Mouse (Mus musculus) intestine, embryonic 16.5 days (tissue): ENCODE data around the gene Slc22a20. TPM values are rescaled to one million over a fixed set of nuclear protein-coding genes. Genes with fewer than 3 reads are reported as not detected.
A peak's percentile ranks its signal among the peaks of the same experiment; 100 is the strongest.

Experiments
- ATAC-seq: fragments of 200-750 bp; cut with Nextera tagmentation; 2 replicates; pipeline ENCODE4 v1.8.0; 2017; ENCODE audit warnings: moderate TSS enrichment, moderate library complexity
- H3K27ac ChIP-seq: fragments of 300-500 bp; sonication (generic); 2 replicates; pipeline ENCODE4 v1.5.1; 2014; ENCODE audit warnings: mild to moderate bottlenecking, low read length
- H3K27me3 ChIP-seq: fragments of 300-500 bp; sonication (generic); replicated peaks from 2 replicates; pipeline ENCODE4 v1.6.1; 2014; ENCODE audit warnings: low read length, control low read depth, mixed read lengths; ENCODE audit not compliant: control insufficient read depth, insufficient read depth
- H3K36me3 ChIP-seq: fragments of 300-500 bp; sonication (generic); 2 replicates; pipeline ENCODE4 v1.6.1; 2014; ENCODE audit warnings: low read length, control low read depth; ENCODE audit not compliant: control insufficient read depth, insufficient read depth
- H3K4me1 ChIP-seq: fragments of 300-500 bp; sonication (generic); 2 replicates; pipeline ENCODE4 v1.6.1; 2014; ENCODE audit warnings: low read length, control low read depth, mixed read lengths; ENCODE audit not compliant: control insufficient read depth, insufficient read depth
- H3K4me2 ChIP-seq: fragments of 300-500 bp; sonication (generic); 2 replicates; pipeline ENCODE4 v1.6.1; 2014; ENCODE audit warnings: low read depth, low read length, control low read depth
- H3K4me3 ChIP-seq: fragments of 300-500 bp; sonication (generic); 2 replicates; pipeline ENCODE4 v1.5.1; 2014; ENCODE audit warnings: mild to moderate bottlenecking, low read length
- H3K9ac ChIP-seq: fragments of 300-500 bp; sonication (generic); 2 replicates; pipeline ENCODE4 v1.6.1; 2014; ENCODE audit warnings: low read depth, low read length
- H3K9me3 ChIP-seq: fragments of 300-500 bp; sonication (generic); 2 replicates; pipeline ENCODE4 v1.6.1; 2016; ENCODE audit warnings: low read length, control low read depth; ENCODE audit not compliant: control insufficient read depth
- WGBS: fragments of 180-500 bp; shearing (Covaris S2); extraction: QIAGEN DNeasy Blood & Tissue Kit; methylation state at CpG from one replicate; pipeline ENCODE4 v1.1.7; 2014; 5-methylcytosine and 5-hydroxymethylcytosine counted together
- polyA plus RNA-seq: library from polyadenylated mRNA; unstranded; fragments of >200 nt; fragmentation: Nextera tagmentation; extraction: Ambion mirVana; gene quantifications from 2 replicates; pipeline ENCODE4 v1.2.1, GENCODE M21; 2015

Slc22a20 gene
- polyA plus RNA-seq, 1 experiment from 2014 or later = not detected

GRCm38 (mm10) chr19:5975676-5976075 lies 10.3 kb downstream of the Slc22a20 start:
- Histone ChIP-seq H3K27me3 (no peaks in the 10 kb centered on the region), H3K4me1 (no peaks in the 10 kb centered on the region), H3K4me2 (no peak overlapping the region), H3K9ac (no peak overlapping the region), H3K9me3 (no peaks in the 10 kb centered on the region), H3K36me3 (no peaks in the 10 kb centered on the region), H3K4me3 (no peak overlapping the region), H3K27ac (no peak overlapping the region)
- WGBS = 75% methylated on average over 4 of the region's 4 CpGs
- no peak for ATAC-seq

- Histone ChIP-seq H3K27ac (no peak overlapping the region), H3K4me1 (no peaks in the 10 kb centered on the region), H3K4me2 (no peak overlapping the region), H3K36me3 (no peaks in the 10 kb centered on the region), H3K4me3 (no peak overlapping the region), H3K27me3 (no peaks in the 10 kb centered on the region), H3K9ac (no peak overlapping the region), H3K9me3 (no peaks in the 10 kb centered on the region)
- WGBS = 62% methylated on average over 4 of the region's 4 CpGs
- no peak for ATAC-seq
Measured at GRCm38 (mm10) chr19:5975112-5975511, 10.8 kb downstream of the Slc22a20 start.

GRCm38 (mm10) chr19:5967664-5968063 lies 18.3 kb downstream of the Slc22a20 start:
- ATAC-seq = no peak

DNA sequence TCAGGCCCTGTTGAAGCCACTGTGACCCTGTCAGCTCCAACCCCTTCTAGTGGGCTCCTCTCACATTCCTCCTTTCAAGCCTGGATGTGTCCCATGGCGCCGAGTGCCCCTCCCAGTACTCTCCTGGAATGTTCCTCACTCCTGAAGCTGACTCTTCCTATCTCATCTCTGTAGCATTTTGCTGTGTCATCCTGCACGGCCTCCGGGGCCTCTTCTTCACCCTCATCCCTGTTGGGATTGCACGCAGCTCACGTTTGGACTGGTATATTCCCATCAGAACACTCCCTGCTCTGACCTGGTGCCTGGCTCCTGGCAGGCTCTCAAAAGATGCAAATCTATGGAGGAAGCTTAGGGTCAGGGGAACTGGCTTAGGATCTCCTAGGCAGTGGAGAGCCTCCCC lies 19.2 kb downstream of the Slc22a20 start:
- no peaks in the 10 kb centered on the region for H3K27me3 ChIP-seq
- peaks cover 15% of the 10 kb centered on the region for H3K4me1 ChIP-seq
- H3K27ac ChIP-seq = no peak overlapping the region
- ATAC-seq = no peak
- no peaks in the 10 kb centered on the region for H3K9me3 ChIP-seq
- H3K36me3 ChIP-seq = no peaks in the 10 kb centered on the region
- WGBS = 68% methylated on average over 6 of the region's 6 CpGs
- no peak overlapping the region for H3K4me2 ChIP-seq
- H3K4me3 ChIP-seq = no peak overlapping the region
- H3K9ac ChIP-seq = 0 out of 2 replicates have a peak overlapping the region, but pooled peaks have one; percentile 6

More at GRCm38 (mm10) chr19:5967664-5968063, 18.3 kb downstream of the Slc22a20 start:
- no peaks in the 10 kb centered on the region for H3K36me3 ChIP-seq
- no peak overlapping the region for H3K4me2 ChIP-seq
- H3K27me3 ChIP-seq = no peaks in the 10 kb centered on the region
- no peaks in the 10 kb centered on the region for H3K9me3 ChIP-seq
- H3K4me3 ChIP-seq = no peak overlapping the region
- no peak overlapping the region for H3K27ac ChIP-seq
- H3K9ac ChIP-seq = no peak overlapping the region
- peaks cover 12% of the 10 kb centered on the region for H3K4me1 ChIP-seq
- 85% methylated on average over 10 of the region's 10 CpGs for WGBS

- 88% methylated on average over 2 of the region's 2 CpGs for WGBS
- peaks cover 18% of the 10 kb centered on the region for H3K4me1 ChIP-seq
- no peak overlapping the region for H3K4me2 ChIP-seq
- no peak overlapping the region for H3K9ac ChIP-seq
- H3K27ac ChIP-seq = no peak overlapping the region
- H3K36me3 ChIP-seq = no peaks in the 10 kb centered on the region
- no peak overlapping the region for H3K4me3 ChIP-seq
- no peak for ATAC-seq
- H3K9me3 ChIP-seq = no peaks in the 10 kb centered on the region
- no peaks in the 10 kb centered on the region for H3K27me3 ChIP-seq
Measured at GRCm38 (mm10) chr19:5965910-5966309, 20.0 kb downstream of the Slc22a20 start.

DNA sequence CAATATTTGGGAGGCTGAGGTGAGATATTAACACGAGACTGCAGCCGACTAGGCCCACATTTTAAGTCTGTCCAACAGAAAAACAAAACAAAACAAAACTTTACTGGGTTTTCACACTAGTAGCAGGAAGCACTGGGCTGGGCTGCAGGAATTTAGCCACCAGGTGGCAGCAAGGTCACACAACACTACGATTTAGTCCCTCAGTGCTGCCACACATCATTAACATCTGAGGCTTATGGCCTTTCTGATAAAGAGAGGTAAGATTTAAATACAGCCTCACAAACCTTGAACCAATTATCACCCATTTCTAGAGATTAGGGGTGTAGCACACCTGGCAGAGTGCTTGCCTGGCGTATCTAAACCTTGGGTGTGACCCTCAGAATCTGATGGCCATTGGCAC lies 20.7 kb downstream of the Slc22a20 start:
- Histone ChIP-seq H3K4me3 (no peak overlapping the region), H3K9me3 (no peaks in the 10 kb centered on the region), H3K4me1 (peaks cover 18% of the 10 kb centered on the region), H3K27me3 (no peaks in the 10 kb centered on the region), H3K36me3 (no peaks in the 10 kb centered on the region), H3K27ac (no peak overlapping the region), H3K9ac (no peak overlapping the region), H3K4me2 (no peak overlapping the region)
- WGBS = 4% methylated on average over 4 of the region's 4 CpGs
- peak; percentile 36; the same call in 1 of the 2 replicates for ATAC-seq

GRCm38 (mm10) chr19:5964804-5965203 lies 21.1 kb downstream of the Slc22a20 start:
- peak overlapping the region; percentile 80 for H3K4me2 ChIP-seq
- H3K4me1 ChIP-seq = peaks cover 18% of the 10 kb centered on the region
- H3K36me3 ChIP-seq = no peaks in the 10 kb centered on the region
- H3K4me3 ChIP-seq = peak overlapping the region; percentile 78; the same call in 1 of the 2 replicates
- no peak overlapping the region for H3K27ac ChIP-seq
- no peak overlapping the region for H3K9ac ChIP-seq
- 83% methylated on average over 2 of the region's 2 CpGs for WGBS
- no peaks in the 10 kb centered on the region for H3K27me3 ChIP-seq
- ATAC-seq = no peak
- H3K9me3 ChIP-seq = no peaks in the 10 kb centered on the region

DNA sequence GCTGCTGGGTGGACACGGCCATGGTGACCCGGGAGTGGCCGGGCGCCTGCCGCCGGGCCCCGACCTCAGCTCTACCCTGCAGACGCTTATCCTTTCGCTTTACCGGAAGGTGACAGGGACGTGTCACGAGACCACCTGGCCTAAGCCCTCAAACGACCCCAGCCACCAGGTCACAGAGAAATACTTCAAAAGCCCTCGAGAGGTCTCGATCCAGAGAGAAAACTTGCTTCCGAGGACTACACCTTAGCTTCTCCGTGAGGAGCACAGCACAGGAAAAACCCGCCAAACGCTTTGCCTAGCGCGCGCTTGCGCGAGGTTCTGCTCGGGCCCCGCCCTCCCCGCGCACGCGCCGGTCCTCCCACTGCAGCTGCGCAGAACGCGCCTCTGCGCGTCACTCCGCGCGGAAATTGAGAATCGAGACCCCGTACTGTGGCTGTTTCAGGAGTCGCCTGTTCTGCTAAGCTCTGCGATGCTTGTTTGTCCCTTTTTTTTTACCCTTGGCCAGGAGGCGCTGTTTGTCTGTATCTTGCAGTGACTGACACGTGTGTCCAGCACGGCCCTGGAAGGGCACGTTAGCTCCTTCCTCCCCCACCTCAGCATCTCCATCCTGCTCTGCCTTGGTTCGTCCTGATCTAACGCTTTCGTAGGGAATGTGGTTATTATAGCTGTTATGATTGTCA lies 21.9 kb downstream of the Slc22a20 start, which contains the start of gene Pola2:
Gene Pola2, minus strand, starts transcription at position 320 of the 680 bp plus-strand sequence.
- peaks cover 18% of the 10 kb centered on the region for H3K4me1 ChIP-seq
- ATAC-seq = peak; percentile 86
- H3K4me2 ChIP-seq = peak within 1 kb of the TSS; percentile 80
- no peaks in the 10 kb centered on the region for H3K36me3 ChIP-seq
- H3K9ac ChIP-seq = peak within 1 kb of the TSS; percentile 83
- H3K27ac ChIP-seq = peak within 1 kb of the TSS; percentile 74
- no peaks in the 10 kb centered on the region for H3K9me3 ChIP-seq
- H3K4me3 ChIP-seq = peak within 1 kb of the TSS; percentile 78
- under 1% methylated on average over 50 of the region's 50 CpGs for WGBS
- no peaks in the 10 kb centered on the region for H3K27me3 ChIP-seq

GRCm38 (mm10) chr19:5962651-5963050 lies 23.3 kb downstream of the Slc22a20 start:
- H3K4me3 ChIP-seq = peak overlapping the region; percentile 78
- no peak for ATAC-seq
- H3K4me1 ChIP-seq = peaks cover 18% of the 10 kb centered on the region
- no peaks in the 10 kb centered on the region for H3K27me3 ChIP-seq
- peak overlapping the region; percentile 83; the same call in 1 of the 2 replicates for H3K9ac ChIP-seq
- peak overlapping the region; percentile 80 for H3K4me2 ChIP-seq
- WGBS = 15% methylated on average over 1 of the region's 1 CpGs
- H3K36me3 ChIP-seq = no peaks in the 10 kb centered on the region
- no peaks in the 10 kb centered on the region for H3K9me3 ChIP-seq
- H3K27ac ChIP-seq = no peak overlapping the region
